Comparison of ENCODE assay signal across 12 mouse cellular contexts in genomic region chr7:38184786-38185185, GRCm38 (mm10). TPM values are rescaled to one million over a fixed set of nuclear protein-coding genes. Genes with fewer than 3 reads are reported as not detected.
DNase-seq lines count a peak whose midpoint lies in the region; ATAC-seq and TF ChIP-seq lines count a peak whose summit lies in the region.
"Had no signal": no experiment of that assay in that cellular context is flagged by ENCODE, and none has a peak within 500 bp of the region (broad histone marks: within the 10 kb centered on the region; RNA-seq: fewer than 3 reads in every experiment).

No protein-coding gene starts in this region.

- H3K4me2 ChIP-seq in hindbrain, embryonic 11.5 days (replicated peaks; ENCODE audit: low read depth, low read length): no peak overlapping the region
- H3K4me2 ChIP-seq in stomach, embryonic 15.5 days: peak overlapping the region; percentile 76; the same call in 1 of the 2 replicates
- H3K4me2 ChIP-seq in stomach, postnatal 0 days (replicated peaks; ENCODE audit: low read depth): no peak overlapping the region; the same call in 1 of the 2 replicates

- peaks cover 3% of the 10 kb centered on the region for H3K36me3 ChIP-seq in hindbrain, embryonic 10.5 days
- no peaks in the 10 kb centered on the region for H3K36me3 ChIP-seq in hindbrain, embryonic 11.5 days (ENCODE audit: control insufficient read depth, insufficient read depth, low read length)
- H3K36me3 ChIP-seq in stomach, embryonic 15.5 days: no peaks in the 10 kb centered on the region
- H3K36me3 ChIP-seq in stomach, postnatal 0 days (ENCODE audit: control insufficient read depth, insufficient read depth, low read length): no peaks in the 10 kb centered on the region

- H3K27me3 ChIP-seq in hindbrain, embryonic 10.5 days (ENCODE audit: insufficient read depth, poor library complexity, severe bottlenecking): no peaks in the 10 kb centered on the region
- H3K27me3 ChIP-seq in hindbrain, embryonic 11.5 days (ENCODE audit: control insufficient read depth, insufficient read depth, low read length): no peaks in the 10 kb centered on the region
- no peaks in the 10 kb centered on the region for H3K27me3 ChIP-seq in stomach, embryonic 15.5 days (replicated peaks)
- no peaks in the 10 kb centered on the region for H3K27me3 ChIP-seq in stomach, postnatal 0 days (ENCODE audit: control insufficient read depth, insufficient read depth, low read length)
- H3K27me3 ChIP-seq: limb, embryonic 15.5 days had no signal

- no peak overlapping the region for H3K27ac ChIP-seq in hindbrain, embryonic 10.5 days
- no peak overlapping the region for H3K27ac ChIP-seq in hindbrain, embryonic 11.5 days (ENCODE audit: low read depth, low read length)
- H3K27ac ChIP-seq in stomach, embryonic 15.5 days: no peak overlapping the region
- H3K27ac ChIP-seq in stomach, postnatal 0 days (replicated peaks): no peak overlapping the region
- no peak overlapping the region for H3K27ac ChIP-seq in left cerebral cortex, adult 2 months

- no peaks in the 10 kb centered on the region for H3K9me3 ChIP-seq in hindbrain, embryonic 10.5 days
- H3K9me3 ChIP-seq in hindbrain, embryonic 11.5 days (ENCODE audit: control insufficient read depth, low read length): no peaks in the 10 kb centered on the region
- H3K9me3 ChIP-seq in stomach, embryonic 15.5 days: no peaks in the 10 kb centered on the region
- no peaks in the 10 kb centered on the region for H3K9me3 ChIP-seq in stomach, postnatal 0 days (ENCODE audit: control insufficient read depth, low read length)
- H3K9me3 ChIP-seq: limb, embryonic 15.5 days had no signal

- no peak for ATAC-seq in hindbrain, embryonic 11.5 days (ENCODE audit: low FRiP score)
- no peak for ATAC-seq in stomach, embryonic 15.5 days (ENCODE audit: insufficient read depth, low FRiP score, low read depth)
- no peak for ATAC-seq in stomach, postnatal 0 days (ENCODE audit: low FRiP score, low TSS enrichment)

- TF ChIP-seq CTCF in stomach, postnatal 0 days (IDR thresholded peaks at IDR 0.05; ENCODE audit: low read depth): no peak
- no peak for TF ChIP-seq CTCF in left cerebral cortex, adult 2 months (IDR thresholded peaks at IDR 0.05)

- WGBS in hindbrain, embryonic 10.5 days: 88% methylated on average over 6 of the region's 6 CpGs
- 86% methylated on average over 6 of the region's 6 CpGs for WGBS in hindbrain, embryonic 11.5 days
- 85% methylated on average over 6 of the region's 6 CpGs for WGBS in stomach, embryonic 15.5 days
- 71% methylated on average over 6 of the region's 6 CpGs for WGBS in stomach, postnatal 0 days

- intact Hi-C loops in left cerebral cortex, adult 2 months (cut with DNase I): no loop called here

- no peak overlapping the region for H3K9ac ChIP-seq in hindbrain, embryonic 11.5 days (ENCODE audit: low read depth, low read length)
- no peak overlapping the region for H3K9ac ChIP-seq in stomach, embryonic 15.5 days
- no peak overlapping the region for H3K9ac ChIP-seq in stomach, postnatal 0 days (ENCODE audit: low read length)

- no peak for DNase-seq in hindbrain, embryonic 10.5 days (ENCODE audit: low spot score)
- no peak for DNase-seq in hindbrain, embryonic 11.5 days (ENCODE audit: low spot score)
- no peak for DNase-seq in stomach, postnatal 0 days (ENCODE audit: low spot score)
- peak; percentile 27 for DNase-seq in induced T-regulatory cell, adult 2 months (ENCODE audit: low read depth)
- DNase-seq in B cell, adult 2 months: no peak
- DNase-seq in gastrocnemius, postnatal 10 days: no peak
- no peak for DNase-seq in left cerebral cortex, adult 2 months (ENCODE audit: extremely low spot score in 1 of 2, low spot score in 2 of 2)
- DNase-seq: adrenal gland, adult 2 months; heart, adult 11 months; thymus, postnatal 25 days had no signal

- no peak for TF ChIP-seq EP300 in stomach, postnatal 0 days (optimal IDR thresholded peaks at IDR 0.05)

- peak overlapping the region; percentile 75; the same call in 1 of the 2 replicates for H3K4me3 ChIP-seq in hindbrain, embryonic 10.5 days
- no peak overlapping the region for H3K4me3 ChIP-seq in hindbrain, embryonic 11.5 days (ENCODE audit: low read depth, low read length)
- no peak overlapping the region for H3K4me3 ChIP-seq in stomach, embryonic 15.5 days (replicated peaks)
- no peak overlapping the region for H3K4me3 ChIP-seq in stomach, postnatal 0 days (ENCODE audit: low read depth, low read length)
- no peak overlapping the region; the same call in 1 of the 2 replicates for H3K4me3 ChIP-seq in left cerebral cortex, adult 2 months

- peaks cover 24% of the 10 kb centered on the region for H3K4me1 ChIP-seq in hindbrain, embryonic 10.5 days (replicated peaks)
- peaks cover 2% of the 10 kb centered on the region; the same call in 1 of the 2 replicates for H3K4me1 ChIP-seq in hindbrain, embryonic 11.5 days (replicated peaks; ENCODE audit: control insufficient read depth, insufficient read depth, low read length)
- peaks cover 13% of the 10 kb centered on the region; the same call in 1 of the 2 replicates for H3K4me1 ChIP-seq in stomach, embryonic 15.5 days
- H3K4me1 ChIP-seq in stomach, postnatal 0 days (replicated peaks; ENCODE audit: control insufficient read depth, insufficient read depth): no peaks in the 10 kb centered on the region; the same call in 1 of the 2 replicates

RNA-seq across cellular contexts. Expression of gene 1600014C10Rik, which starts 1.8 kb away (rescaled TPM):
- polyA plus RNA-seq in hindbrain, embryonic 10.5 days (2016; fragmentation: Nextera tagmentation; extraction: Ambion mirVana): 15.1 and 15.2 TPM in 2 replicates
- 14.7 and 18.5 TPM in 2 replicates for polyA plus RNA-seq in hindbrain, embryonic 11.5 days (2014; fragmentation: Nextera tagmentation; extraction: Ambion mirVana)
- polyA plus RNA-seq in stomach, embryonic 15.5 days (2015; fragmentation: Nextera tagmentation; extraction: Ambion mirVana): 13.6 and 14.9 TPM in 2 replicates
- 9.6 and 10.3 TPM in 2 replicates for polyA plus RNA-seq in stomach, postnatal 0 days (2015; fragmentation: Nextera tagmentation; extraction: Ambion mirVana)
- total RNA-seq in gastrocnemius, postnatal 10 days (2021): 10 to 100 TPM; 15.1 to 15.8 TPM
- total RNA-seq in left cerebral cortex, adult 2 months (2021): 10 to 100 TPM; 20.7 to 24.0 TPM

RNA-seq across cellular contexts. Expression of gene Plekhf1, which starts 43.0 kb away (rescaled TPM):
- 2.5 and 3.2 TPM in 2 replicates for polyA plus RNA-seq in hindbrain, embryonic 10.5 days (2016; fragmentation: Nextera tagmentation; extraction: Ambion mirVana)
- polyA plus RNA-seq in hindbrain, embryonic 11.5 days (2014; fragmentation: Nextera tagmentation; extraction: Ambion mirVana): 1.6 and 1.9 TPM in 2 replicates
- 3.2 TPM in 2 replicates for polyA plus RNA-seq in stomach, embryonic 15.5 days (2015; fragmentation: Nextera tagmentation; extraction: Ambion mirVana)
- polyA plus RNA-seq in stomach, postnatal 0 days (2015; fragmentation: Nextera tagmentation; extraction: Ambion mirVana): 1.9 and 2.0 TPM in 2 replicates
- 1 to 10 TPM; 5.7 to 9.4 TPM for total RNA-seq in gastrocnemius, postnatal 10 days (2021)
- total RNA-seq in left cerebral cortex, adult 2 months (2021): 1 to 10 TPM; 2.3 to 2.5 TPM
